Mouse (Mus musculus): ENCODE measurements around the gene Tmco4.

Gene Tmco4

GRCm38 (mm10) chr4:139019413-139019812 lies 46.7 kb downstream of the Tmco4 start:
- DNase-seq (ENCODE audit: low read depth, low spot score), result no peak

GRCm38 (mm10) chr4:139020385-139020784 lies 47.7 kb downstream of the Tmco4 start:
- DNase-seq (ENCODE audit: low read depth, low spot score), result no peak

GRCm38 (mm10) chr4:139024379-139024778 lies 51.7 kb downstream of the Tmco4 start:
- DNase-seq (ENCODE audit: low read depth, low spot score), result no peak

GRCm38 (mm10) chr4:139030675-139031074 lies 58.0 kb downstream of the Tmco4 start:
- DNase-seq (ENCODE audit: low read depth, low spot score), result no peak

- DNase-seq (ENCODE audit: low read depth, low spot score), result no peak
These were observed 59.8 kb downstream of the Tmco4 start for GRCm38 (mm10) chr4:139032521-139032920.

- no peak for DNase-seq (ENCODE audit: low read depth, low spot score)
These were observed 60.7 kb downstream of the Tmco4 start for GRCm38 (mm10) chr4:139033263-139034009.

GRCm38 (mm10) chr4:139034010-139034367 lies 61.3 kb downstream of the Tmco4 start:
- DNase-seq (ENCODE audit: low read depth, low spot score), result no peak

GRCm38 (mm10) chr4:139034540-139034939 lies 61.9 kb downstream of the Tmco4 start:
- no peak for DNase-seq (ENCODE audit: low read depth, low spot score)

- DNase-seq (ENCODE audit: low read depth, low spot score), result no peak
These were observed 62.3 kb downstream of the Tmco4 start for GRCm38 (mm10) chr4:139034942-139035341.

GRCm38 (mm10) chr4:139035799-139036198 lies 63.1 kb downstream of the Tmco4 start:
- no peak for DNase-seq (ENCODE audit: low read depth, low spot score)

GRCm38 (mm10) chr4:139037795-139038607 lies 65.3 kb downstream of the Tmco4 start:
- DNase-seq (ENCODE audit: low read depth, low spot score), result no peak

- DNase-seq (ENCODE audit: low read depth, low spot score), result no peak
These were observed 67.6 kb downstream of the Tmco4 start for GRCm38 (mm10) chr4:139040084-139040839.

GRCm38 (mm10) chr4:139042611-139043010 lies 69.9 kb downstream of the Tmco4 start:
- no peak for DNase-seq (ENCODE audit: low read depth, low spot score)

GRCm38 (mm10) chr4:139043600-139043999 lies 70.9 kb downstream of the Tmco4 start:
- no peak for DNase-seq (ENCODE audit: low read depth, low spot score)

GRCm38 (mm10) chr4:139044566-139044965 lies 71.9 kb downstream of the Tmco4 start:
- DNase-seq (ENCODE audit: low read depth, low spot score), result no peak

- DNase-seq (ENCODE audit: low read depth, low spot score), result no peak
These were observed 73.7 kb downstream of the Tmco4 start for GRCm38 (mm10) chr4:139046354-139046753.

- no peak for DNase-seq (ENCODE audit: low read depth, low spot score)
These were observed 75.8 kb downstream of the Tmco4 start for GRCm38 (mm10) chr4:139048518-139048917.

- no peak for DNase-seq (ENCODE audit: low read depth, low spot score)
These were observed 80.1 kb downstream of the Tmco4 start for GRCm38 (mm10) chr4:139052796-139053195.

- no peak for DNase-seq (ENCODE audit: low read depth, low spot score)
These were observed 80.7 kb downstream of the Tmco4 start for GRCm38 (mm10) chr4:139053391-139053790.

- DNase-seq (ENCODE audit: low read depth, low spot score), result no peak
These were observed 81.7 kb downstream of the Tmco4 start for GRCm38 (mm10) chr4:139054300-139054923.

GRCm38 (mm10) chr4:139055336-139055735 lies 82.6 kb downstream of the Tmco4 start:
- peak; percentile 18 for DNase-seq (ENCODE audit: low read depth, low spot score)

GRCm38 (mm10) chr4:139055744-139056143 lies 83.1 kb downstream of the Tmco4 start:
- DNase-seq (ENCODE audit: low read depth, low spot score), result no peak
